Mouse (Mus musculus) limb, embryonic 15.5 days (tissue): ENCODE data around the gene Rbms1. TPM values are rescaled to one million over a fixed set of nuclear protein-coding genes. Genes with fewer than 3 reads are reported as not detected.

Experiments used
- ATAC-seq: fragments of 200-750 bp; cut with Nextera tagmentation; 2 replicates; pipeline ENCODE4 v1.8.0; 2017; ENCODE audit warnings: low read depth, moderate TSS enrichment; ENCODE audit not compliant: insufficient number of reproducible peaks, low FRiP score, low TSS enrichment
- H3K27ac ChIP-seq: fragments of 300-500 bp; sonication (generic); 2 replicates; pipeline ENCODE4 v1.5.1; 2015; ENCODE audit warnings: moderate library complexity, mild to moderate bottlenecking, inconsistent platforms
- H3K27me3 ChIP-seq: fragments of 300-500 bp; sonication (generic); 2 replicates; pipeline ENCODE4 v1.6.1; 2015; ENCODE audit warnings: inconsistent platforms
- H3K36me3 ChIP-seq: fragments of 300-500 bp; sonication (generic); 2 replicates; pipeline ENCODE4 v1.6.1; 2015; ENCODE audit warnings: inconsistent platforms
- H3K4me1 ChIP-seq: fragments of 300-500 bp; sonication (generic); 2 replicates; pipeline ENCODE4 v1.6.1; 2015; ENCODE audit warnings: inconsistent platforms
- H3K4me2 ChIP-seq: fragments of 300-500 bp; sonication (generic); 2 replicates; pipeline ENCODE4 v1.6.1; 2015; ENCODE audit warnings: mild to moderate bottlenecking, inconsistent platforms
- H3K4me3 ChIP-seq: fragments of 300-500 bp; sonication (generic); 2 replicates; pipeline ENCODE4 v1.5.1; 2015; ENCODE audit warnings: mild to moderate bottlenecking, inconsistent platforms
- H3K9ac ChIP-seq: fragments of 300-500 bp; sonication (generic); 2 replicates; pipeline ENCODE4 v1.6.1; 2015; ENCODE audit warnings: inconsistent platforms
- H3K9me3 ChIP-seq: fragments of 300-500 bp; sonication (generic); 2 replicates; pipeline ENCODE4 v1.6.1; 2016; ENCODE audit warnings: inconsistent platforms
- WGBS: fragments of 180-500 bp; shearing (Covaris S2); methylation state at CpG from one replicate; pipeline ENCODE4 v1.1.7; 2015; 5-methylcytosine and 5-hydroxymethylcytosine counted together
- polyA plus RNA-seq: library from polyadenylated mRNA; unstranded; fragments of >200 nt; fragmentation: Nextera tagmentation; extraction: Ambion mirVana; gene quantifications from 2 replicates; pipeline ENCODE4 v1.2.1, GENCODE M21; 2015

Gene Rbms1
- polyA plus RNA-seq, 1 experiment from 2014 or later = 138 TPM

GRCm38 (mm10) chr2:60711098-60711880 is 251.7 kb downstream of the Rbms1 start:
- H3K27me3 ChIP-seq = no peaks in the 10 kb centered on the region
- no peak overlapping the region for H3K9ac ChIP-seq
- ATAC-seq = no peak
- peaks cover 15% of the 10 kb centered on the region for H3K4me1 ChIP-seq
- no peak overlapping the region for H3K4me3 ChIP-seq
- H3K4me2 ChIP-seq = no peak overlapping the region
- 79% methylated on average over 7 of the region's 7 CpGs for WGBS
- no peaks in the 10 kb centered on the region for H3K36me3 ChIP-seq
- no peak overlapping the region for H3K27ac ChIP-seq
- no peaks in the 10 kb centered on the region for H3K9me3 ChIP-seq

GRCm38 (mm10) chr2:60710317-60710716 is 252.7 kb downstream of the Rbms1 start:
- H3K9me3 ChIP-seq = no peaks in the 10 kb centered on the region
- no peak overlapping the region for H3K27ac ChIP-seq
- WGBS = 74% methylated on average over 4 of the region's 4 CpGs
- peaks cover 11% of the 10 kb centered on the region for H3K4me1 ChIP-seq
- H3K9ac ChIP-seq = no peak overlapping the region
- no peak overlapping the region for H3K4me2 ChIP-seq
- ATAC-seq = no peak
- no peaks in the 10 kb centered on the region for H3K27me3 ChIP-seq
- no peak overlapping the region for H3K4me3 ChIP-seq
- no peaks in the 10 kb centered on the region for H3K36me3 ChIP-seq

GRCm38 (mm10) chr2:60708671-60709070 is 254.3 kb downstream of the Rbms1 start:
- Histone ChIP-seq H3K4me1 (no peaks in the 10 kb centered on the region), H3K4me3 (no peak overlapping the region), H3K27ac (no peak overlapping the region), H3K9me3 (no peaks in the 10 kb centered on the region), H3K4me2 (no peak overlapping the region), H3K9ac (no peak overlapping the region), H3K27me3 (no peaks in the 10 kb centered on the region), H3K36me3 (no peaks in the 10 kb centered on the region)
- no peak for ATAC-seq
- 52% methylated on average over 3 of the region's 3 CpGs for WGBS

GRCm38 (mm10) chr2:60706866-60707265 is 256.1 kb downstream of the Rbms1 start:
- 67% methylated on average over 3 of the region's 3 CpGs for WGBS
- ATAC-seq = no peak
- no peaks in the 10 kb centered on the region for H3K36me3 ChIP-seq

GRCm38 (mm10) chr2:60705426-60705825 is 257.6 kb downstream of the Rbms1 start:
- H3K4me2 ChIP-seq = no peak overlapping the region
- ATAC-seq = no peak
- H3K9me3 ChIP-seq = no peaks in the 10 kb centered on the region
- no peak overlapping the region for H3K4me3 ChIP-seq
- no peak overlapping the region for H3K9ac ChIP-seq
- no peaks in the 10 kb centered on the region for H3K27me3 ChIP-seq
- H3K27ac ChIP-seq = no peak overlapping the region
- no peaks in the 10 kb centered on the region for H3K36me3 ChIP-seq
- H3K4me1 ChIP-seq = no peaks in the 10 kb centered on the region
- WGBS = 93% methylated on average over 8 of the region's 8 CpGs

More at GRCm38 (mm10) chr2:60706866-60707265, 256.1 kb downstream of the Rbms1 start:
- Histone ChIP-seq H3K4me2 (no peak overlapping the region), H3K4me1 (no peaks in the 10 kb centered on the region), H3K9me3 (no peaks in the 10 kb centered on the region), H3K27ac (no peak overlapping the region), H3K4me3 (no peak overlapping the region), H3K27me3 (no peaks in the 10 kb centered on the region), H3K9ac (no peak overlapping the region)

- H3K4me2 ChIP-seq = no peak overlapping the region
- H3K4me3 ChIP-seq = no peak overlapping the region
- H3K27ac ChIP-seq = no peak overlapping the region
- H3K4me1 ChIP-seq = peaks cover 1% of the 10 kb centered on the region; the same call in 1 of the 2 replicates
- ATAC-seq = no peak
- no peak overlapping the region for H3K9ac ChIP-seq
- no peaks in the 10 kb centered on the region for H3K9me3 ChIP-seq
- no peaks in the 10 kb centered on the region for H3K27me3 ChIP-seq
- 54% methylated on average over 4 of the region's 4 CpGs for WGBS
- H3K36me3 ChIP-seq = no peaks in the 10 kb centered on the region
Measured at GRCm38 (mm10) chr2:60703315-60703714, 259.7 kb downstream of the Rbms1 start.

- 81% methylated on average over 4 of the region's 4 CpGs for WGBS
- no peaks in the 10 kb centered on the region for H3K9me3 ChIP-seq
- ATAC-seq = no peak
- H3K36me3 ChIP-seq = no peaks in the 10 kb centered on the region
- no peaks in the 10 kb centered on the region for H3K27me3 ChIP-seq
- H3K4me1 ChIP-seq = peaks cover 18% of the 10 kb centered on the region
- no peak overlapping the region for H3K4me3 ChIP-seq
- no peak overlapping the region for H3K27ac ChIP-seq
- H3K9ac ChIP-seq = no peak overlapping the region
- H3K4me2 ChIP-seq = no peak overlapping the region
Measured at GRCm38 (mm10) chr2:60700956-60701355, 262.0 kb downstream of the Rbms1 start.

Other genes with a start within 250 kb of the Rbms1 start
- gene Itgb6, start 240.5 kb downstream of the Rbms1 start, polyA plus RNA-seq = 3.7 and 4.5 TPM in 2 replicates